Mouse (Mus musculus) embryonic facial prominence, embryonic 14.5 days (tissue): ENCODE data around the gene Hist1h2ak. TPM values are rescaled to one million over a fixed set of nuclear protein-coding genes. Genes with fewer than 3 reads are reported as not detected.
"Not testable (repeated sequence)": the region's sequence is repeated elsewhere in the genome, so short reads cannot be mapped to it uniquely, and the experiment has no call there.

Experiments
- ATAC-seq: fragments of 200-750 bp; cut with Nextera tagmentation; 2 replicates; pipeline ENCODE4 v1.8.0; 2017; ENCODE audit warnings: low read depth, moderate number of reproducible peaks, moderate TSS enrichment
- DNase-seq: peaks from one replicate; pipeline ENCODE4 v3.0.0-alpha.2; 2015; ENCODE audit warnings: low spot score
- H3K27ac ChIP-seq: fragments of 300-500 bp; sonication (generic); replicated peaks from 2 replicates; pipeline ENCODE4 v1.5.1; 2014; ENCODE audit warnings: low read depth, mild to moderate bottlenecking, low read length, moderate library complexity
- H3K27me3 ChIP-seq: fragments of 300-500 bp; sonication (generic); replicated peaks from 2 replicates; pipeline ENCODE4 v1.6.1; 2014; ENCODE audit warnings: low read length; ENCODE audit not compliant: control insufficient read depth, insufficient read depth
- H3K36me3 ChIP-seq: fragments of 300-500 bp; sonication (generic); 2 replicates; pipeline ENCODE4 v1.6.1; 2014; ENCODE audit warnings: low read length, mixed read lengths; ENCODE audit not compliant: control insufficient read depth, insufficient read depth
- H3K4me1 ChIP-seq: fragments of 300-500 bp; sonication (generic); 2 replicates; pipeline ENCODE4 v1.6.1; 2014; ENCODE audit warnings: antibody characterized with exemption, low read length; ENCODE audit not compliant: control insufficient read depth, insufficient read depth
- H3K4me2 ChIP-seq: fragments of 300-500 bp; sonication (generic); 2 replicates; pipeline ENCODE4 v1.6.1; 2014; ENCODE audit warnings: low read depth, mild to moderate bottlenecking, low read length, moderate library complexity, mixed read lengths
- H3K4me3 ChIP-seq: fragments of 300-500 bp; sonication (generic); 2 replicates; pipeline ENCODE4 v1.5.1; 2014; ENCODE audit warnings: low read depth, mild to moderate bottlenecking, low read length
- H3K9ac ChIP-seq: fragments of 300-500 bp; sonication (generic); 2 replicates; pipeline ENCODE4 v1.6.1; 2014; ENCODE audit warnings: low read depth, mild to moderate bottlenecking, low read length, moderate library complexity, mixed read lengths
- H3K9me3 ChIP-seq: fragments of 300-500 bp; sonication (generic); 2 replicates; pipeline ENCODE4 v1.6.1; 2016; ENCODE audit warnings: low read length; ENCODE audit not compliant: control insufficient read depth
- WGBS: fragments of 180-500 bp; shearing (Covaris S2); extraction: QIAGEN DNeasy Blood & Tissue Kit; methylation state at CpG from one replicate; pipeline ENCODE4 v1.1.7; 2014; 5-methylcytosine and 5-hydroxymethylcytosine counted together
- polyA plus RNA-seq: library from polyadenylated mRNA; unstranded; fragments of >200 nt; fragmentation: Nextera tagmentation; extraction: Ambion mirVana; gene quantifications from 2 replicates; pipeline ENCODE4 v1.2.1, GENCODE M21; 2014

Hist1h2ak gene
- 5.5 and 8.4 TPM in 2 replicates for polyA plus RNA-seq

GRCm38 (mm10) chr13:21753524-21754285 lies at the start of gene Hist1h2ak, which contains the start of gene Hist1h2bn:
Gene Hist1h2ak (minus strand): TSS chr13:21753827.
Gene Hist1h2bn (plus strand): TSS chr13:21754123.
- 1% methylated on average over 14 of the region's 50 CpGs for WGBS
- H3K27ac ChIP-seq: peak within 1 kb of the TSS; percentile 92
- H3K9ac ChIP-seq: peak within 1 kb of the TSS; percentile 70
- not testable (repeated sequence) for H3K9me3 ChIP-seq, H3K27me3 ChIP-seq, H3K36me3 ChIP-seq
- peak; percentile 98 for DNase-seq
- H3K4me3 ChIP-seq: peak within 1 kb of the TSS; percentile 44
- H3K4me1 ChIP-seq: peaks cover 12% of the 10 kb centered on the region
- peak within 1 kb of the TSS; percentile 76 for H3K4me2 ChIP-seq
- ATAC-seq: peak; percentile 94

- H3K9ac ChIP-seq, H3K36me3 ChIP-seq, H3K4me2 ChIP-seq, H3K4me3 ChIP-seq, DNase-seq, H3K27me3 ChIP-seq, H3K27ac ChIP-seq, H3K4me1 ChIP-seq, H3K9me3 ChIP-seq: not testable (repeated sequence)
- WGBS: no CpG with 5 or more reads among the region's 4 CpGs
- peak; percentile 82 for ATAC-seq
Measured at GRCm38 (mm10) chr13:21803058-21803457, 49.4 kb upstream of the Hist1h2ak start.

GRCm38 (mm10) chr13:21797163-21797562 lies 43.5 kb upstream of the Hist1h2ak start:
- H3K9me3 ChIP-seq, ATAC-seq, DNase-seq, H3K27ac ChIP-seq, H3K4me3 ChIP-seq, H3K27me3 ChIP-seq, H3K36me3 ChIP-seq, H3K4me1 ChIP-seq, H3K9ac ChIP-seq, H3K4me2 ChIP-seq: not testable (repeated sequence)

GRCm38 (mm10) chr13:21795584-21795983 lies 42.0 kb upstream of the Hist1h2ak start:
- Histone ChIP-seq H3K36me3 (no peaks in the 10 kb centered on the region), H3K4me2 (no peak overlapping the region), H3K4me1 (peaks cover 2% of the 10 kb centered on the region; the same call in 1 of the 2 replicates), H3K9ac (no peak overlapping the region), H3K27me3 (no peaks in the 10 kb centered on the region), H3K4me3 (no peak overlapping the region), H3K9me3 (no peaks in the 10 kb centered on the region), H3K27ac (no peak overlapping the region)
- no peak for DNase-seq
- no peak for ATAC-seq
- WGBS: 90% methylated on average over 7 of the region's 7 CpGs

GRCm38 (mm10) chr13:21790601-21791283 lies 37.1 kb upstream of the Hist1h2ak start:
- Histone ChIP-seq H3K4me1 (peaks cover 22% of the 10 kb centered on the region), H3K36me3 (no peaks in the 10 kb centered on the region), H3K27ac (peak overlapping the region; percentile 48), H3K4me3 (peak overlapping the region; percentile 16; the same call in 1 of the 2 replicates), H3K4me2 (peak overlapping the region; percentile 49), H3K27me3 (no peaks in the 10 kb centered on the region), H3K9ac (peak overlapping the region; percentile 51), H3K9me3 (no peaks in the 10 kb centered on the region)
- 11% methylated on average over 18 of the region's 18 CpGs for WGBS
- no peak for ATAC-seq
- DNase-seq: peak; percentile 13

GRCm38 (mm10) chr13:21789925-21790324 lies 36.3 kb upstream of the Hist1h2ak start:
- Histone ChIP-seq H3K4me1 (peaks cover 22% of the 10 kb centered on the region), H3K36me3 (no peaks in the 10 kb centered on the region), H3K9ac (no peak overlapping the region), H3K4me3 (no peak overlapping the region), H3K9me3 (no peaks in the 10 kb centered on the region), H3K27ac (no peak overlapping the region), H3K4me2 (no peak overlapping the region), H3K27me3 (no peaks in the 10 kb centered on the region)
- DNase-seq: no peak
- WGBS: 52% methylated on average over 6 of the region's 6 CpGs
- no peak for ATAC-seq

- H3K27me3 ChIP-seq: no peaks in the 10 kb centered on the region
- ATAC-seq: 0 out of 2 replicates have a peak, but pooled peaks have one; percentile 2
- peak; percentile 68 for DNase-seq
- peak overlapping the region; percentile 90 for H3K27ac ChIP-seq
- H3K9ac ChIP-seq: peak overlapping the region; percentile 50
- peak overlapping the region; percentile 56 for H3K4me2 ChIP-seq
- H3K9me3 ChIP-seq: no peaks in the 10 kb centered on the region
- H3K4me1 ChIP-seq: peaks cover 31% of the 10 kb centered on the region
- 16% methylated on average over 13 of the region's 21 CpGs for WGBS
- no peaks in the 10 kb centered on the region for H3K36me3 ChIP-seq
- H3K4me3 ChIP-seq: peak overlapping the region; percentile 36
Measured at GRCm38 (mm10) chr13:21787760-21788593, 34.4 kb upstream of the Hist1h2ak start.

- Histone ChIP-seq H3K4me2 (peak within 1 kb of the TSS; percentile 56), H3K9ac (peak within 1 kb of the TSS; percentile 63), H3K27ac (peak within 1 kb of the TSS; percentile 90), H3K4me1 (peaks cover 38% of the 10 kb centered on the region), H3K4me3 (peak within 1 kb of the TSS; percentile 36)
- ATAC-seq (peak; percentile 93), DNase-seq (peak; percentile 99)
- not testable (repeated sequence) for H3K9me3 ChIP-seq, H3K27me3 ChIP-seq, H3K36me3 ChIP-seq
- under 1% methylated on average over 34 of the region's 63 CpGs for WGBS
Measured at GRCm38 (mm10) chr13:21786899-21787629, 33.4 kb upstream of the Hist1h2ak start, which contains the start of the genes Hist1h2an and Hist1h2bp. Gene Hist1h2an (minus strand): TSS chr13:21787218. Gene Hist1h2bp (plus strand): TSS chr13:21787461.
